Mouse (Mus musculus) frontal cortex, adult (tissue): ENCODE measurements around the gene Zfp760.
"Not testable (repeated sequence)": the region's sequence is repeated elsewhere in the genome, so short reads cannot be mapped to it uniquely, and the experiment has no call there.

Experiments used
- ATAC-seq: cut with Nextera tagmentation; 2 replicates; pipeline ENCODE4 v1.9.2; 2017; ENCODE audit warnings: mild to moderate bottlenecking, moderate library complexity, mixed read lengths; ENCODE audit not compliant: low TSS enrichment

The Zfp760 gene

DNA sequence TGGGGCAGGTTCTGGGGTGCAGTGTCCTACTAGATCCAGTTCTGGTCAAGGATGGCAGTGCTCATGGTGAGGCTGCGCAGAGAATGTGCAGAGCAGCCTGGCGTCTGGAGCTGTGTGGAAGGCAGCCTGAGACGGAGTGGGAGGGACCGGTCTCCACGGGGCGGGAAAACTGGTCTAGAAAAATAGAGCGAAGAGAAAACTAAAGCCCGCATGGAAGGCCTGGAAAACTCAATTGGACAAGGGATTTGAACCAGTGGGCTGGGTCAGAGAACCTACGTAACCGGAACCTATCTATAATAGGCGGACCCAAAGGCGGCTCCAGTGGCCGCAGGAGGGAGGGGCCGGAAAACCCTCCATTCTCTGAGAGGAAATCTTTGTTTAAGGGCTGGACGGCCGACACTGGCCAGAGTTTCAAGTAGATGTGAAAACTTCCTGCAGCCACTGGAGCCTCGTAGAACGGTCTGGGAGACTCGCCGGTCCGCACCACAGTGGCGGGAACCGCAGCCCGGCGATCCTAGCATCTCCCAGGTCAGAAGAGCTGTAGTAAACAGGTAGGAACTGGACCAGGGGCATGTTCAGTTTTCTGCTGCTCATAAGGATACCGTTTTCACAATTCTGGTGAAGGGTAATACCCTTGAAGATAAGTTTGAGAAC, at the start of gene Zfp760:
Gene Zfp760, plus strand, starts transcription at position 399 of the 654 bp plus-strand sequence.
- peak; percentile 100 for ATAC-seq

DNA sequence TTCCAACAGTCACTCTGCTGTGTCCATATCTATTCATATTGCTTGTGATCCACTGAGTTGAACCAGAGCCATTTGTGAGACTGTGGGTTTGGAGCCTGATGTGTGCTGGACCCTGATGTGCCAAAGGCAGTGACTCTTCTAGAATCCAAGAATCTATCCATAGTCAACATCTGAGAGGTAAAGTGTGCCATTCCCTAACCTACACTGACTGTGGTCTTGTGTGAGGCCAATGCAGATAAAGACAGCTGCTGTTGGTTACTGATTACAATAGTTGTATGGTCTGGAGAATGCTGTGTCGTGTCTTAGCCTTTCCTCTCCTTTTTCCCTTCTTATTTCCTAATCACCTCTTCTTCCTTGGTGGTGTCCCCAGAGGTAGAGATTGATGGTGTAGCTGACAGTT, 28.7 kb upstream of the Zfp760 start:
- ATAC-seq = not testable (repeated sequence)

DNA sequence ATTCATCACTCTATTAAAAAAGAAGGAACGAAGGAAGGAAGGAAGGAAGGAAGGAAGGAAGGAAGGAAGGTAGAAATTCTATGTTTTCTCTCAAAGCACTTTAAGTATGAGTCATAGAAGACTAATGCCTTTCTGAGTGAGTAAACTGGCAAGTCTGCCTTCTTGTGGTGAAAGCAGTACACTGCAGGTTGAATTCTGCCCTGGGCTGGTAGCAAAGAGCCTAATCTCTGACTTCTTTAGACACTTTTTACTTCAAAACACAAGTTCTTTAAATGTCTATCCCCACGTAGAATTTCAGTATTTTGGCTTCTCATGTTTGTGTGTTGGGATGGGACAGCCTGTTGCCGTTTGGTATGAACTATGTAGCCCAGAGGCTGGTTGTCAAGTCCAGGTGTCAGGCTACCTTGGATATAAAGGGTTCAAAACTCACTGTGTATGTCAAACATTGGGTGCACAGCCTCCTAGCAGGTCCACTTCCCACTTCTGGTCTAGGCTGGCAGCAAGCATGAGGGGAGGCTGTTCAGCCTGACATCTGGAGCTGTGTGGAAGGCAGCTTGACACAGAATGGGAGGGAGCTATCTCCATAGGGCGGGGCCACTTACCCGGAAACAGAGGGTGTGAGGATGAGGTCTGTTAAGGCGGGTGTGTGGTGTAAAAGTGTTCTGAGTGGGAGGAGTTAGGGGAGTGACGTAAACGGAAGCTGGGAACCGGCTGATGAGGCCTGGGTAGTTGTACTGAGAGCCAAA, 28.1 kb upstream of the Zfp760 start:
- peak; percentile 98 for ATAC-seq

DNA sequence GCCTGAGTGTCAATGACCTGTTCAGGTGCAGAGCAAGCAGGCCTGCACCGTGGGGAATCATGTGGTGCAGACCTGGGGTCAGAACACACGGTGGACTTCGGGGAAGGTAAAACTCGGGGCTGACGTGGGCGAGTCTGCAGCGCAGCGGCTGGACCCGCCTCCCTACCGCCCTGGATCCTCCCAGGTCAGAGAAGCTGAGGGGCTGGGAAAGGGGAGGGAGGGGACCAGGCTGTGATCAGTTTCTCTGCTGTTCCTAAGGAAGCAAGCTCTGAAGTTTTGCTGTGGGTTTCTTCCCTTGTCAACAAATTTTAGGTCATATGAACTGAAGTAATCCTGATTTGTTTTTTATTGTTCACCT, 27.5 kb upstream of the Zfp760 start:
- ATAC-seq = peak; percentile 87

DNA sequence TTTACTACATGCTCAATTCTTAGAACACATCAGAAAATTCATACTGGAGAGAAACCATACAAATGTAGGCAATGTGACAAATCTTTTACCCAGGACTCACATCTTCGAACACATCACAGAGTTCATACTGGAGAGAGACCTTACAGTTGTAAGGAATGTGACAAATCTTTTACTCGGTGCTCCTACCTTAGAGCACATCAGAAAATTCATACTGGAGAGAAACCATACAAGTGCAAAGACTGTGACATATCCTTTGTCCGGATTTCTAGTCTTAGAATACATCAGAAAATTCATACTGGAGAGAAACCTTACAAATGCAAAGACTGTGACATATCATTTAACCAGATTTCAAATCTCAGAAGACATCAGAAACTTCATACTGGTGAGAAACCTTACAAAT, 16.0 kb upstream of the Zfp760 start, which contains the start of gene Gm10226:
Gene Gm10226, plus strand, starts transcription at position 301 of the 400 bp plus-strand sequence.
- ATAC-seq = no peak

DNA sequence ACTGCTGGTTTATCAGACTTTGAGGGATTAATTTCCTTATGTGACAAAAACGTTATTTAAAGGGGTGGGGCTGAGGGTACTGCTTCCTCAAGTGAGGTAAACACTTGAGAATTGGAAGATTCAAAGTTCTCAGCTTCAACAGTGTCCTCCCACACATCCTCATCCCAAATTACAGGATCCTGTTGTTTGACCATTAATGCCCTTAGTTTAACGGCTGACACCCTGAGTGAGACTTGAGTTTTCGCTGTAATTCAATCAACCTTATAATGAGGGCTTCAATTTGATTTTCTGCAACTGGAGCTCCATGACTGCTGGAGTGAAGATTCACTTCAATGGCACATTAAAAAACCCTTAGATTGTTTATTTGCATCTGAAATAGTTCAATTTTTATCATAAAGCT, 14.2 kb upstream of the Zfp760 start:
- ATAC-seq = no peak

DNA sequence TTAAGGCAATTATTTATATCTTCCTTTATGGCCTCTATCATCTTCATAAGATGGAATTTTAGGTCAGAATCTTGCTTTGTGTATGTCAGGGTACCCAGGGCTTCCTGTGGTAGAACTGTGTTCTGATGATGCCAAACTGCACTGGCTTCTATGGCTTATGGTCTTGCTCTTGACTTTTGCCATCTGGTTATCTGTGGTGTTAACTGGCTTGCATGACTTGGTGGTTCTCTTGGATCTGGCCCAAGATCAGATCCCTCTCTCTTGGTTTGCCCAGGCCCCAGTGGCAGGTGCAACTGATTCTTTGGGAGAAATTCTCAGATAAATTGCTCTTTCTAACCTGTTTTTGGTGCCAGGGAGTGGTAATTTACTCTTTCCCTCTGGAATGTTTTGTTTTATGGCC, 11.5 kb upstream of the Zfp760 start:
- ATAC-seq = no peak

DNA sequence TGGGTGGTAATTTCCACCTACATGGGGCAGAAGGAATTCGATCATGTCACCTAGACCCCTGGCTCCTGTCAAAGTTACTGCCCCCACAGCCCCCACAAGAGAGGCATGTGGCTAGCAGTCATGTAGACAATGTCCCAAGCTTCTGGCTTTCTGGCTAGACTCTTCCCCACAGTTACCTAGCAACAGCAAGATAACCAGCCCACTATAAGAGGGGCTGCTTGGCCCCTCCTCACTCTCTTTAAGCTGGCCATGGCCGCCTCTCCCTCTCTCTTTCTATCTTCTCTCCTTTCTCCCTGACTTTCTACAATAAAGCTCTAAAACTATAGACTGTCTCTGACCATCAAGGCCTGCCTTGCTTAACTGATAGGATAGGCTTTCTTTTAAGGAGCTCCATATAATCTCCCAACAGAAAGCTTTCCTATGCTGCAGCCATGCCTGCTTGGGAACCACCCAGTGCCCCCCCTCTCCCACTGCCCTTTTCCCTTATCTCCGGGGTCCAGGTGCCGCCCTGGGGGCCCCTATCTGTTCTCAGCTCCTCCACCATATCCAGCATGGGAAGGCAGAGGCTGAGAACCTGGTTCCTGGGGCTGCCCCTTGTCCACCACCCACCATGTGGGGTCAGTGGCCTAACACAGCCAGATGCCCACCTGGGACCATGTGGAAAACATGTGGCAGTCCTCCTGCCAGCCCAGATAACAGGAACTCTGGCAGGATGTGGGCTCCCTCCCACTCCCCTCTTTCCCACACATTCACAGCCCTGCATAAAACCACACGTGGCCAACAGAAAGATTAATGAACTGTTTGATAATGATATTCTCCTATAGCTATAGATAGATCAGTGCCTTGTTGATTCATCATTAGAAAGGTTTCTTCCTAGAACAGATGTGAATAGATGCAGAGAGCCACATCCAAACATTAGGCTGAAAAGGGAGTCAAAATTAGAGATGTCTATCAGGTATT, 5.0 kb upstream of the Zfp760 start:
- no peak for ATAC-seq

DNA sequence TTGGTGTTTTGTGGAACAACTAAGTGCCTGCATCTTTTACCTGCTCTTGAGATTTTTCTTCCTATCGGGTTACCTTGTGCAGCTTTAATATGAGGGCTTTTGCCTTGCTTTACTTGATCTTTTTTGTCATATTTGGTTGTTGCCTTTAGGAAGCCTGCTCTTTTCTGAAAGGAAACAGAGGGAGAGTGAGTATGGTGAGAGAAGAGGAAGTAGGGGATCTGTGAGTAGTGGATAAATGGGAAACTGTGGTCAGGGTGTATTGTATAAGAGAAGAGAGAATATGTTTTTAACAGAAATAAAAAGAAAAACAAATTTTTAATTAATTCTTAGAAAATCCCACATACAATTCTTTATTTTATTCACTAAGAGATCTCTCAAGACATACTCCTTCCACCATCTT, 4.1 kb upstream of the Zfp760 start:
- ATAC-seq = no peak

DNA sequence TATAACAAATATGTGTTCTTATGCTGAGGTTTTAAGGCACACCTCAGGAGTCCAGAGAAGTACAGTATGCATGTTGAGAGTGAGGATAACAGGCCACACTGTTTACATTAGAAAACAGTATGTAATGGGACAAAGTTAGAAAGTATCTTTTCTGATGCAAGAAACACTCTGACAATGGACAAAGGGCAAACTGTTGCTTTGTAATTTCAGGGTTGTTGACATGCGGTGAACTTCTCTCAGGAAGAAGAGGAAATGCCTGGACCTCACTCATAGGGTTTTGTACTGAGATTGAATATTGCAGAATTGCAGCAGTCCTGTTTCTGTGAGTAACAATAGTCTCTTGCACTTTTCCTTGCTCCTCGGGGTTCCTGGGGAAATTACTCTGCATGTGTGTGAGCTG, 860 bp downstream of the Zfp760 start:
- ATAC-seq = no peak

DNA sequence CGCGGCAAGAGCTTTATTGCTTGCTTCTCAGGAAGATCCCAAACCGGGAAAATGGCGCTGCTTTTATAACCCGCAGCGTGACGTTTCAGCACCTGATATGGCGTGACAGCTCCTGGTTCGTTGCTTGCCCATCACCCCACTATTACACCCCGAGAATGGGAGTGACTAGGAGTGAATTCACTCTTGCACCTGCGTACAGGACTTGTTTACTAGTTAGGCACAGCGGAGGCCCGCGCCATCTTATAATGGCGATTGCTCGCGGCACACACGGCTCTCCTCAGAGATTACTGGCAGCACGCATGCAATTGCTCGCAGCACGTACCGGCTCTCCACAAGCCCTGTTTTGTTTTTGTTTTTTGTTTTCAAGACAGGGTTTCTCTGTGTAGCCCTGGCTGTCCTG, 23.0 kb downstream of the Zfp760 start, which contains the start of gene Zfp229:
Gene Zfp229, plus strand, starts transcription at position 301 of the 400 bp plus-strand sequence.
- ATAC-seq = not testable (repeated sequence)

DNA sequence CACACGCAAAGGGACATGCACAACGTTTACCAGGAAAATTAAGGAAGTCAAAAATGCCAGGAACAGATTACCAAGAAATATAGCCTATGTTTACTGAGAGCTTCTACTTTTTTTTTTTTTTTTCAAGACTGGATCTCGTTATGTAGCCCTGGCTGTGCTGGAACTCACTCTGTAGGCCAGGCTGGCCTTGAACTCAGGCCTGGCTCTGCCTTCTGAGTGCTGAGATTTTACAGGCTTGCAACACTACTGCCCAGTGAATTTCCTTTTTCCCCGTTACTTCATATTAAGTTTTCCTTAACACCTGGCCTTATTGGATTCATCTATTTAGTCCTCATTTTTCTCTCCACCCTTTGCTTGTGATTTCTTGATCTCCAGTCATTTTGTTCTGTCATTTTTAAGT, 25.5 kb downstream of the Zfp760 start:
- no peak for ATAC-seq

DNA sequence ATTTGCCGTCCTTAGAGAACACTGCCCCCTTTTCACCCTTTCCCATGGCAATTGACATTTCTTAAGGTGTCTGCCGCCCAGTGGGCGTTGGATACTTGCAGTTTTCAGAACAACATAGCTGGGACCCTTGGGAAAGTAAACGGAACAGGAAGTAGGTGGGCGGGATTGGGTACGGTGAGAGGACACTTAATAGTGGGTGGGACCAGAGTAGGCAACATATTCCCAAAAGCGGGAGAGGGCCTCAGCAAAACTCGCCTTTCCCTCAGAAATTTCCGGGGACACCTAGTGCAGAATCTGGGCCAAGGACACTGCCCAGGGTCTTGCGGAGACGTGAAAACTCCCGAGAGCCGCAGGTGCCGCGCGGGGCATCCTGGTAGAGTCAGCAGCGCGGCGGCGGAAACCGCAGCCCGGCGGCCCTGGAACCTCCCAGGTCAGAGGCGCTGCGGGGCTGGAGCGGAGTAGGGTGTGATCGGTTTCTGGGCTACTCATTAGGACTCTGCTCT, 26.0 kb downstream of the Zfp760 start:
- peak; percentile 85 for ATAC-seq

DNA sequence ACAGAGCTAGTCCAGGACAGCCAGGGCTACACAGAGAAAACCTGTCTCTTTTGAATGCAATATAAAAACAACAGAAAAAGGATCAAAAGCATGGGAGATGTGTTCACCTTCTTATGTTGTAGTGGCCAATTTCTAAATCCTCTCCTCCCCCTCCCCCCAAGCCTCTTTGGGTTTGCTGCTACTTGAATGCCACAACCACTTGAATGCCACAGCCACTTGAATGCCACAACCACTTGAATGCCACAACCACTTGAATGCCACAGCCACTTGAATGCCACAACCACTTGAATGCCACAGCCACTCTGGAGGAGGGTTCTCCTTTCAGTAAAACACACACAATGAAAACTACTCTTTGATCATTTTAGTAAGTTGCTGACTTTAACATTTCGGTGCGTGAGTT, 45.2 kb downstream of the Zfp760 start:
- ATAC-seq = no peak

DNA sequence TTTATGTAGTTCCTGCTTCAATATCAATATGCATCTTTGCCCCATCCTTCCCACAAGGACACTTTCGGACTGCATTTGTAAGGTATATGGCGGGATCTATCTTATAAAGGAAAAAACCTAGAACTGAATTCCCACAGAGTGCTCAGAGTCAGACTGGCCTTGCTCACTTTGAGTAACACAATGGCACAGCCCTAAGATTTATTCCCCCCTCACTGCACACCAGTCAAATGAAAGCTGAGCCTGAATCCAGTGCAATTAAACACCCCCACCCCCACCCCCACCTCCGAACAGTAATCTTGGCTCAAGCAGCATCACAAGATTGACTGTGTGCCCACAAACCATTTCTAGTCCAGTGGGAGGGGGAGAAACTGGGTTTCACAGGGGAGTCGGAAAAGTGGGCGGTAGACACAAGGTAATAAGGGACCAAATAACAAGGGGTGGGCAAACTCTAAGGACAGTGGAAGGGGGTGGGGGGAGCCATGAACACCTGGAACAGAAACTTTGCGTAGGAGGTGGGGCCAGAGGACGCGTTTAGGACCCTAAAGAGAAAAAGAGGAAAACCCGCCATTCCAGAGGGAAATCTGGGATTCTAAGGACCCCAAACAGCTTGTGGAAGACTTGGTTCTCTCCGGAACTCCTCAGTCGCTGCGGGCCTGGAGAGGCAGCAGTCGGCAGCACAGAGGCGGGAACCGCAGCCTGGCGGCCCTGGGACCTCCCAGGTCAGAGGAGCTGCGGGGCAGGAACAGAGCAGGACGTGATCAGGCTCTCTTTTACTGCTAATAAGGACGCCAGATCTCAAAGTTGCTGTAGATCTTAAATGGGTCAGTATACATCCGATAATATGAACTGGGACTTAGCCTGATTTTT, 46.0 kb downstream of the Zfp760 start:
- ATAC-seq = no peak

DNA sequence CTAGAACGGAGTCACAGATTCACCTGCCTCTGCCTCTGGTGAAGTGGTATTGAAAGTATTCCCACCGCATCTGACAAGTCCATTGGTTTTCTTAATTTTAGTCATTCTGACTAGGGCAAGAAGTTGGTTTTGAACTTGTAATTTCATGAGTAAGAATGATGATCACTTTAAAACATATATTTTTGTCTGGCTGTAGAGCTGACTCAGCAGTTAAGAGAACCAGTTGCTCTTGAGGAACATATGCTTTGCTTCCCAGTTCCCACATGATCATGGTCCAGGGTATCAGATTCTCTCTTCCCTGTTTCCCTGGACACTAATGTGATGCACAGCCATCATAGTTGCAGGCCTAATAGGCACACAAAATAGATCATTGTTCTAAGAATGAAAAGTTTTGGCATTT, 62.8 kb downstream of the Zfp760 start:
- ATAC-seq = no peak
